Mouse (Mus musculus) liver, embryonic 14.5 days (tissue): ENCODE data around the gene Fam214a. TPM values are rescaled to one million over a fixed set of nuclear protein-coding genes. Genes with fewer than 3 reads are reported as not detected.

ENCODE experiments used
- ATAC-seq: fragments of 200-750 bp; cut with Nextera tagmentation; 2 replicates; pipeline ENCODE4 v1.8.0; 2017; ENCODE audit warnings: moderate number of reproducible peaks, mild to moderate bottlenecking, moderate library complexity; ENCODE audit not compliant: insufficient read depth
- DNase-seq, 3 experiments: peaks; one replicate each; pipeline ENCODE4 v3.0.0-alpha.2; 2012 to 2013; ENCODE audit warnings: low read depth in 3 of 3, low spot score in 3 of 3
- H3K27ac ChIP-seq: fragments of 300-500 bp; sonication (generic); 2 replicates; pipeline ENCODE4 v1.5.1; 2014; ENCODE audit warnings: moderate library complexity, mild to moderate bottlenecking, control low read depth, inconsistent platforms
- H3K27me3 ChIP-seq: fragments of 300-500 bp; sonication (generic); 2 replicates; pipeline ENCODE4 v1.6.1; 2014; ENCODE audit warnings: mild to moderate bottlenecking, low read length, moderate library complexity; ENCODE audit not compliant: control insufficient read depth, insufficient read depth
- H3K36me3 ChIP-seq: fragments of 300-500 bp; sonication (generic); replicated peaks from 2 replicates; pipeline ENCODE4 v1.6.1; 2014; ENCODE audit warnings: low read depth; ENCODE audit not compliant: control insufficient read depth, insufficient read depth
- H3K4me1 ChIP-seq, 2 experiments: fragments of 200-500 bp in 1 of 2; fragments of 300-500 bp in 1 of 2; sonication (generic) in 1 of 2; replicated peaks; 2 replicates each; pipeline ENCODE4 v1.6.1; 2012 to 2014; ENCODE audit warnings: antibody characterized with exemption in 1 of 2, inconsistent platforms in 1 of 2, low read length in 1 of 2; ENCODE audit not compliant: control insufficient read depth in 2 of 2, insufficient read depth in 2 of 2
- H3K4me2 ChIP-seq: fragments of 300-500 bp; sonication (generic); 2 replicates; pipeline ENCODE4 v1.6.1; 2014; ENCODE audit warnings: low read depth, mild to moderate bottlenecking, control low read depth, moderate library complexity
- H3K4me3 ChIP-seq, 2 experiments: fragments of 200-500 bp in 1 of 2; fragments of 300-500 bp in 1 of 2; sonication (generic) in 1 of 2; 2 replicates each; pipeline ENCODE4 v1.5.1; 2012 to 2014; ENCODE audit warnings: low read depth in 2 of 2, low read length in 2 of 2, mild to moderate bottlenecking in 2 of 2, control low read depth in 1 of 2, inconsistent platforms in 1 of 2, moderate library complexity in 1 of 2; ENCODE audit not compliant: insufficient read depth in 1 of 2
- H3K9ac ChIP-seq: fragments of 300-500 bp; sonication (generic); replicated peaks from 2 replicates; pipeline ENCODE4 v1.6.1; 2014; ENCODE audit warnings: mild to moderate bottlenecking, control low read depth, moderate library complexity
- H3K9me3 ChIP-seq: fragments of 300-500 bp; sonication (generic); 2 replicates; pipeline ENCODE4 v1.6.1; 2016; ENCODE audit warnings: low read length, mixed read lengths; ENCODE audit not compliant: control insufficient read depth
- CTCF ChIP-seq: IDR thresholded peaks from 2 replicates; pipeline ENCODE4 v1.5.1; 2016; ENCODE audit warnings: antibody characterized with exemption, low read depth, control low read depth
- EP300 ChIP-seq: IDR thresholded peaks from 2 replicates; pipeline ENCODE4 v1.6.1; 2016; ENCODE audit warnings: antibody characterized with exemption, low read depth
- WGBS: fragments of 180-500 bp; shearing (Covaris S2); extraction: QIAGEN DNeasy Blood & Tissue Kit; methylation state at CpG from one replicate; pipeline ENCODE4 v1.1.7; 2014; ENCODE audit not compliant: insufficient replicate concordance; 5-methylcytosine and 5-hydroxymethylcytosine counted together
- polyA plus RNA-seq, 2 experiments: library from polyadenylated mRNA; depleted of rRNA in 1 of 2; stranded (reverse) in 1 of 2; unstranded in 1 of 2; fragments of >200 nt; fragmentation: Nextera tagmentation in 1 of 2; extraction: Ambion mirVana in 1 of 2; gene quantifications; 2 replicates each; pipeline versions ENCODE4 v1.2.1 to v1.2.3; 2012 to 2014

The Fam214a gene
- polyA plus RNA-seq, 2 experiments: 0.78 to 1.5 TPM

DNA sequence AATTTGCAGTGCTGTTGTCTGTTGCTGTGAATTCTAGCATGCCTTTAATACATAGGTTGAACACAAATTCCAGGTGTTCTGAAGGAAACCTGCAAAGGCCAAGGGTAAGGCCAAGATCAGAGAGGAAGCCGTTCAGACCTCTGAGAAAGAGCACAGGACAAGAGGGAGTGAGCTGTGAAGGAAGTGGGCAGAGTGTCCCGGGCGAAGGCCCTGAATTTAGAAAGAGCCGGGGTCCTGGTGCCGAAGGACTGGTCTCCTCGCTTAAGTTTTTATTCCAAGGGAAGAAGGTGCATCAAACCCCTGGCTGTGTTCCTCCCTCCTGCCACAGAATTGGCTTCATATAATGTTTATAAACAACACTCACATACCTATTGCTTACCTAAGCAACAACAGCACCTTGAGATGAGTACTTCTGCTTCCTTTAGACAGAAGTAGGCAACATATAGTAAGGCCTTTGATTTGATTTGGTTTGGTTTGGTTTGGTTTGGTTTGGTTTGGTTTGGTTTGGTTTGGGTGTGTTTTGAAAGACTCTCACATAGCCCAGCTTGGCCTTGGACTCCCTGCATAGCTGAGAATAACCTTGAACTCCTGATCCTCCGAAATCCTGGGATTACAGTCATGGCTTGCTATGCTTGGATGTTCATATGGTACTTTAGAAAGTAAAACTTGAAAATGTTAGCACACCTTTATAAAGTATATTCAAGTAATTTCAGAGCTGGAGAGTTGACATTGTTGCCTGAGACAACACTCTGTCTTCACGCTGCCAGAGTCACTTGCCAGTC, 16.2 kb downstream of the Fam214a start:
- TF ChIP-seq EP300 (no peak), CTCF (no peak)
- no peaks in the 10 kb centered on the region for H3K27me3 ChIP-seq
- H3K9me3 ChIP-seq: no peaks in the 10 kb centered on the region
- 64% methylated on average over 8 of the region's 8 CpGs for WGBS
- no peak overlapping the region for H3K27ac ChIP-seq
- no peak for DNase-seq
- H3K4me1 ChIP-seq: no peaks in the 10 kb centered on the region
- ATAC-seq: no peak
- no peak overlapping the region for H3K4me3 ChIP-seq
- H3K4me2 ChIP-seq: no peak overlapping the region
- no peaks in the 10 kb centered on the region for H3K36me3 ChIP-seq
- H3K9ac ChIP-seq: no peak overlapping the region

DNA sequence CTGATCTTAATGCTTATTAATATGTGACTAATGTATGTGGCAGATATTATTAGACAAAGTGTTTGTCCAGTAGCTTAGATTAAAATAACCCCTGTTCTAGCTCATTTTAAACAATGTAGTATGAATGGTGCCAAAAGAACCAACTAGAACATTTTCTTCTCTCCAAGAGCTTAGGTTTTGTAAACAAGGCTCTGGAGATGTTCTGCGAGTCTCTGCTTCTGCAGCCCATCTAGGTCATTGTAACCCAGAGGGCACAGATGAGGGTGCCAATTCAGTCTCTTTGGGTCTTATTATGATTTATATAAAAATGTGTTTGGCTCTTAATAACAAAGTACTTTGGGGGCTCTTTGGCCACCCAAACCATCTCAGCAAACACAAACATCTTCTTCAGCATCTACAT, 17.9 kb downstream of the Fam214a start:
- Histone ChIP-seq H3K27me3 (no peaks in the 10 kb centered on the region), H3K9ac (no peak overlapping the region), H3K36me3 (no peaks in the 10 kb centered on the region), H3K27ac (no peak overlapping the region), H3K9me3 (no peaks in the 10 kb centered on the region), H3K4me2 (no peak overlapping the region), H3K4me3 (no peak overlapping the region), H3K4me1 (peaks cover 0 to 7% of the 10 kb centered on the region in 2 experiments; a peak in 1 of 4 replicates)
- DNase-seq (no peak), ATAC-seq (no peak)
- WGBS: 61% methylated on average over 1 of the region's 1 CpGs
- TF ChIP-seq CTCF (no peak), EP300 (no peak)

DNA sequence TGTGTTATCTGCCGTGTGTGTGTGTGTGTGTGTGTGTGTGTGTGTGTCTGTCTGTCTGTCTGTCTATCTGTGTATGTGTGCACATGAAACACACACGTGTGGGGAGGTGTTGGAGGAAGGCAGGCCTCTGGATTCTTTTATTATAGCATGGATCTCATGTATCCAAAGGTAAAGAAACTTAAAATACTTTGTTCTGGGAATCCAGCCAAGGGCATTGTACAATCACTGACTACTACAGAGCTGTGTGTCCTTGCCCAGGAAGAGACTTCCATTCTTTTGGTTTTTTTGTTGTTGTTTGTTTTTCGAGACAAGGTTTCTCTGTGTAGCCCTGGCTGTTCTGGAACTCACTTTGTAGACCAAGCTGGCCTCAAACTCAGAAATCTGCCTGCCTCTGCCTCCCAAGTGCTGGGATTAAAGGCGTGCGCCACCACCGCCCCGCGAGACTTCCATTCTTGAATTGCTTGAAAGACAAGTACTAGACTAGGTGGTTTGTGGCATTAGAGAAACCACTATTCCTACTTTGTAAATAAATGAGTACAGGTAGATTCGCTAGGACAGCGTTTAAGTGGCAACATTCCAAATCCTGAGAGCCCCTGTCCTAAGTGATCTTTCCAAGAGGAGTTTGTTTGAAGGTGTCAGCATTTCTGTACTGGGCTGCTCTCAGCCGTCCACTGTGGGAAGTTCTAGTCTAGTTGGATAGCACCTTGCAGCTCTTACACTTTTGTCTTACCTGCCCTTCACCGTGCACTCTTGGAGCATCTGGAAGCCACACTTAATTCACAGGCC, 18.7 kb downstream of the Fam214a start:
- Histone ChIP-seq H3K27me3 (no peaks in the 10 kb centered on the region), H3K9ac (no peak overlapping the region), H3K4me3 (no peak overlapping the region), H3K4me1 (peaks cover 0 to 7% of the 10 kb centered on the region in 2 experiments; a peak in 1 of 4 replicates), H3K27ac (no peak overlapping the region), H3K9me3 (no peaks in the 10 kb centered on the region), H3K4me2 (no peak overlapping the region), H3K36me3 (no peaks in the 10 kb centered on the region)
- ATAC-seq (no peak), DNase-seq (no peak)
- TF ChIP-seq CTCF (no peak), EP300 (no peak)
- 63% methylated on average over 12 of the region's 12 CpGs for whole genome bisulfite sequencing

DNA sequence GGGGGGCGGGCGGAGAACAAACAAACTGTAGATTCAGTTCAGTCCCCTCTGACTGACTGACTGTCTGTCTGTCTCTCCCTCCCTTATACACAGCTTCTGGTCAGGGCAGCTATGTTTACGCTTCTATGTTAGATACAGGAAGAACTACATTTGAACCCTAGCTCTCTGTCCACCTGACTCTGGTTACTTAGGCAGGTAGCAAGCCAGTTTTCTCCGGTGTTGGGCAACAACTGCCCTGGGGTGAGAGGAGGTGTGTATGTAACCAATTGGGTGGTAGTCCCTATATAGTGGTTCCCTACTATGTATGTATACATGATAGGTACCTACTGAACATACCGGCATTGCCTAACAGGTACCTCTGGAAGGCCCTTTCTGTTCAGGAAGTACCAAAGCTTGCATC, 20.1 kb downstream of the Fam214a start:
- H3K27me3 ChIP-seq: no peaks in the 10 kb centered on the region
- no peak overlapping the region for H3K27ac ChIP-seq
- ATAC-seq: 0 out of 2 replicates have a peak, but pooled peaks have one; percentile 13
- TF ChIP-seq CTCF (no peak), EP300 (no peak)
- 57% methylated on average over 5 of the region's 5 CpGs for WGBS
- no peaks in the 10 kb centered on the region for H3K36me3 ChIP-seq
- no peaks in the 10 kb centered on the region for H3K9me3 ChIP-seq
- no peak overlapping the region for H3K4me3 ChIP-seq
- no peak overlapping the region for H3K9ac ChIP-seq
- no peak for DNase-seq
- peaks cover 0 to 7% of the 10 kb centered on the region in 2 experiments; a peak in 1 of 4 replicates for H3K4me1 ChIP-seq
- H3K4me2 ChIP-seq: no peak overlapping the region

DNA sequence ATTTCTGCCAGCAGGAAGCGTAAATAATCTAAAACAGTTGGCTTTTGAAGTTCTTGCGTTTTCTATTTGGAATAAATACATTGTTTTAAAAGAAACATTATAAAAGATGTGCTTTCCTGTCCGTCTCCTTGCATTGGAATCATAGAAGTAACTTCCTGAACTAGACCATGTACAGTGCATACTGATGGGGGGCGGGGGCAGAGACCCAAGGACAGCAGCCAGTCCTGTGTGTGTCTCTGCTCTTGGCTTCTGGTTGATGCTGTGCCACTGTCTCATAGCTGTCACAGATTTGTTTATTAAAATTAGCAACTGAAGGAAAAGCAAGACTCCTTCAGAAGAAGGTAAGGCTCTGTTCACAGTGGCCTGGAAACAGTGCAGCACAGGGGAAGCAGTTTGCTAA, 20.5 kb downstream of the Fam214a start:
- peaks cover 0 to 7% of the 10 kb centered on the region in 2 experiments; a peak in 1 of 4 replicates for H3K4me1 ChIP-seq
- no peak overlapping the region for H3K9ac ChIP-seq
- no peak overlapping the region for H3K4me2 ChIP-seq
- no peaks in the 10 kb centered on the region for H3K27me3 ChIP-seq
- ATAC-seq (no peak), DNase-seq (no peak)
- no peak overlapping the region for H3K4me3 ChIP-seq
- TF ChIP-seq EP300 (no peak), CTCF (no peak)
- WGBS: 59% methylated on average over 4 of the region's 4 CpGs
- H3K27ac ChIP-seq: no peak overlapping the region
- H3K36me3 ChIP-seq: no peaks in the 10 kb centered on the region
- no peaks in the 10 kb centered on the region for H3K9me3 ChIP-seq
